Mouse (Mus musculus): ENCODE measurements around the gene Zfp646.

Gene Zfp646

GRCm38 (mm10) chr7:127922451-127923275, 46.6 kb downstream of the Zfp646 start:
- no peak for DNase-seq

DNA sequence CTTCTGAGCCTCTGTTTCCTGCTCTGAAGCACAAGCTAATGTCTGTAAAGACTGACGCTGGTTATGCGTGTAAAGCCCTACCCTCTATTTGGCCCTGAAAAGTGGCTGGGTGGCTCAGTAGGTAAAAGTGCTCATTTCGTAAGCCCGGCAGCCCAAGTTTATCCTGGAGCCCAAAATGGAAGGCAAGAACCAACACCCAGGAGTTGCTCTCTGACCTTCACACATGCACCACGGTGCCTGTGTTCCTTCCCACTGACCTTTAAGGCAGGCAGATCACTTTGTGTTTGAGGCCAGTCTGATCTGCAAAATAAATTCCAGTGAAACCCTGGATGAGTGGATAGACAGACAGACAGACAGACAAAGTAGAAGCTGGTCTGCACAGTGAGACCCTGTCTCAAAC, 47.7 kb downstream of the Zfp646 start:
- no peak for DNase-seq

DNA sequence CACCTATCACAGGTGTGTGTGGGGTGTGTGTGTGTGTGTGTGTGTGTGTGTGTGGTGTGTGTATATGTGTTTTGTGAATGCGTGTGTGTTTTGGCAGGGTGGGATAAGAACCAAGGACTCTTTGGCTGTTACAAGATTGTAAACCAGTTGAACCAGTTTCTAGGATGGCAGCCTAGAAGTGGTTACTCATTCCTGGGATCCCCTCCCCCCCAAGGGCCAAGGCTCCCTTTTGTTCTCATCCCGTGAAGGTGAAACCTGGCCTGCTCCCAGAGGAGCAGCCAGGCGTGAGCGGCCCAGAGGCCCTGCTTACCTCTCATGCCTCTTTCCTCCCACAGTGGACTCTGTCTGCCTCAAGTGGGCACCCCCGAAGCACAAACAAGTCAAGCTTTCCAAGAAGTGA, 49.2 kb downstream of the Zfp646 start:
- no peak for DNase-seq

- no peak for DNase-seq
Measured at GRCm38 (mm10) chr7:127926066-127926465, 50.0 kb downstream of the Zfp646 start.

- no peak for DNase-seq
Measured at GRCm38 (mm10) chr7:127926846-127927245, 50.8 kb downstream of the Zfp646 start.

GRCm38 (mm10) chr7:127927726-127928125, 51.7 kb downstream of the Zfp646 start:
- no peak for DNase-seq

GRCm38 (mm10) chr7:127928596-127928995, 52.6 kb downstream of the Zfp646 start:
- peak in 1 of 2 experiments; percentile 33 for DNase-seq

- no peak for DNase-seq
Measured at GRCm38 (mm10) chr7:127929923-127930322, 53.9 kb downstream of the Zfp646 start, which contains the start of gene Prss8. TSS of gene Prss8 (minus strand) at chr7:127930104.

DNA sequence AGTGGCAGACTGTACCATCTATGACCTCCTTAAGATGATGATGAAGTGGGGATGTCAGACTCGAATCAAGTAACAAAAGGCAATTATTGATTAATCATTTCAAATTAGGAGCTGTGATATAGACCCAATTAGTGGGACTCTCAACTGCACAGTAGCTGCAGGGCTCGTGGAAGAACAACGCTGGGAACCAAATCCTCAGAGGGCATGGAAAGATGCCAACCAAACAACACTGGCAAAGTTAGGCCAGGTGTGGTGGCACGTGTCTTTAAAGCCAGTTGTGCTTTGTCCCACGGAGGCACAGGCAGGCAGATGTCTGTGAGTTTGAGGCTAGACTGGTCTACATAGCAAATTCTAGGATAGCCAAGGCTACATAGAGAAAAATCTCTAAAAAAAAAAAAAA, 54.6 kb downstream of the Zfp646 start:
- DNase-seq: no peak

DNA sequence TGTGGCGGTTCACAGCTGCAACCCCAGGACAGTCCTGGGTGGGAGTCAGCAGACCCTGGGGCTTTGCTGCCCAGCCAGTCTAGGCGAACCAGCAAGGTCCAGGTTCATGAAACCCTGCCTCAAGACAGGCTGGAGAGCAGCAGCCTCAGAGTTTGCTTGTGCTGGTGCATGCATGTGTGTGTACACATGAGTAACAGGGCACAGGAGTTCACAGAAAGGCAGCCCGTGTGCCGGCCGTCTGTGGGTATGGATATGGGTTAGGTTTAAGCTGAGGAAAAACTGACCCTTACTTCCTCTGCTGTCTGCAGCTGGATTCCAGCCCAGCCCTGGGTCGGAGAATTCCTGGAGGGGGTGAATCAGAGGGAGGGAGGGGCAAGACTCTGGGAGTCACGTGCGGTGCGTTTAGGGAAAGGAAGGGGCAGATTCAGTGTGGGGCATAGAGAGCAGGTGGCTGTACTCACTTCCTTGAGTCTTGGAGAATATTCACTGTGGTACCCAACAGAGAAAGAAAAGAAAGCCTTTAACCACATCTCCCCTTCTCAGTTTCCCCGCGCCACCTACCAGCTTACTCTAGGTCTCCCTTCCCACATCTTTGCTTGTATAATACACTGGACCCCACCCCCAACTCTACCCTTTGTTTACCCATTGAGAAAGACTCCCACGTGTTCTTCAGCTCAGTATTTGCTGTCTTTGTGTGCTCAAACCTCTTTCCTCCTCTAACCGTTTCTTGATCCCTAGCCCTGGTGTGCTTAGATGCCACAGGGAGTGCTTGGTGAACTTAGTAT, 55.5 kb downstream of the Zfp646 start:
- DNase-seq: no peak

DNA sequence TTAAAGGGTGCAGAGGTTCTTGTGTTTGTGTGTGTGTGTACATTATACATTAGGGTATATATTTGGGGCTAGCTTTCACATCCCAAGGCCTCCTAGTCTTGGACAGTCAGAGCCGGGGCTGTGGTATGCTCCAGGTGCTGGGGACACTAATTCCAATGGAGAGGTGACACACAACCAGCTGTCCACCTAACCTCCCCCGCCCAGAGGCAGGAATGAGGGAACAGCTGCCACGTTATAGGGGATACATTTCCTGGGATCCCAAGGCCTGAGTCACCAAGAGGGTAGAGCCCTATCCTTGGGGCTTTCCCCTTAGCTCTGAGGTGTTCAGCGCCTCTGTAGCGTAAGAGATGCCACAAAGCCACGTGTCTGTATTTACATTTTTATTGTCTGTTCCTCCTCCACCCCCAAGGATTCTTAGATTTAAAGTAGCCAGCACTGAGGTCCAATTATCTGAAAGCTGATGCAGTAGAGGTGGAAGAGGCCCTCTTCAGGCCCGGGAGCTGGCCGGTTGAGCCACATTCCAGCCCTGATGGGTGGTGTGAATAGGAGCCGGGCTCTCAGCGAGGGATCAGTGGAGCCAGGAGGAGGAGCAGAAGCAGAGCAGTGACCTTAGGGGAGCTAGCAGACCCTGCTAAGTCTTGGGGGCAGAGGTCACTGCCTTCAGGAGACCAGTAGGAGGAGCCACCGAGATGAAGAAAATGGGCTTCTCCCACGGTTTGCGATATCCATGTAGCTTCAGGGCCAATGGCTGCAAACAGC, 56.4 kb downstream of the Zfp646 start:
- DNase-seq: no peak

- no peak for DNase-seq
Measured at GRCm38 (mm10) chr7:127934075-127934474, 58.1 kb downstream of the Zfp646 start.

GRCm38 (mm10) chr7:127935028-127935722, 59.2 kb downstream of the Zfp646 start:
- peak; percentile 94 for DNase-seq

Data from cerebellum, postnatal 36 days (tissue).